Mouse (Mus musculus) C2C12 (cell line): Measurements from ENCODE around the gene Obsl1. TPM values are rescaled to one million over a fixed set of nuclear protein-coding genes. Genes with fewer than 3 reads are reported as not detected.

ENCODE experiments used
- H3K27me3 ChIP-seq: one replicate; pipeline ENCODE4 v1.6.1; 2011; ENCODE audit not compliant: control insufficient read depth, insufficient read depth, insufficient read length
- H3K36me3 ChIP-seq: one replicate; pipeline ENCODE4 v1.6.1; 2011; ENCODE audit not compliant: control insufficient read depth, insufficient read depth
- H3K4me3 ChIP-seq: one replicate; pipeline ENCODE4 v1.5.1; 2011; ENCODE audit warnings: mild to moderate bottlenecking, control low read depth; ENCODE audit not compliant: poor library complexity, insufficient read depth, severe bottlenecking
- H3K79me2 ChIP-seq: one replicate; pipeline ENCODE4 v1.6.1; 2011; ENCODE audit not compliant: control insufficient read depth, insufficient read depth
- H3K79me3 ChIP-seq: one replicate; pipeline ENCODE4 v1.6.1; 2011; ENCODE audit warnings: low read depth, control low read depth
- H3ac ChIP-seq: one replicate; pipeline ENCODE3; 2011; ENCODE audit warnings: low read depth; ENCODE audit not compliant: control insufficient read depth, insufficient read length
- CEBPB ChIP-seq: IDR thresholded peaks from one replicate; pipeline ENCODE4 v1.6.1; 2011; ENCODE audit warnings: low read depth, mild to moderate bottlenecking, control low read depth, moderate library complexity
- CTCF ChIP-seq: IDR thresholded peaks from one replicate; pipeline ENCODE4 v1.5.1; 2011; ENCODE audit not compliant: control insufficient read depth, insufficient read depth, insufficient read length
- FOSL1 ChIP-seq: IDR thresholded peaks from one replicate; pipeline ENCODE4 v1.8.0; 2011; ENCODE audit warnings: mild to moderate bottlenecking, low read length; ENCODE audit not compliant: poor library complexity, insufficient read depth, severe bottlenecking
- MAX ChIP-seq: IDR thresholded peaks from one replicate; pipeline ENCODE4 v1.6.1; 2011; ENCODE audit warnings: mild to moderate bottlenecking, control low read depth
- USF1 ChIP-seq: IDR thresholded peaks from one replicate; pipeline ENCODE4 v1.6.1; 2011; ENCODE audit warnings: low read depth, mild to moderate bottlenecking, control low read depth, moderate library complexity
- polyA plus RNA-seq: library from polyadenylated mRNA; unstranded; fragments of >200 nt; fragmentation: generic; extraction: Trizol; gene quantifications from one replicate; pipeline ENCODE4 v1.2.1, GENCODE M21; 2012; ENCODE audit warnings: missing spikeins

Gene Obsl1
- polyA plus RNA-seq, 1 experiment: 31.6 TPM

DNA sequence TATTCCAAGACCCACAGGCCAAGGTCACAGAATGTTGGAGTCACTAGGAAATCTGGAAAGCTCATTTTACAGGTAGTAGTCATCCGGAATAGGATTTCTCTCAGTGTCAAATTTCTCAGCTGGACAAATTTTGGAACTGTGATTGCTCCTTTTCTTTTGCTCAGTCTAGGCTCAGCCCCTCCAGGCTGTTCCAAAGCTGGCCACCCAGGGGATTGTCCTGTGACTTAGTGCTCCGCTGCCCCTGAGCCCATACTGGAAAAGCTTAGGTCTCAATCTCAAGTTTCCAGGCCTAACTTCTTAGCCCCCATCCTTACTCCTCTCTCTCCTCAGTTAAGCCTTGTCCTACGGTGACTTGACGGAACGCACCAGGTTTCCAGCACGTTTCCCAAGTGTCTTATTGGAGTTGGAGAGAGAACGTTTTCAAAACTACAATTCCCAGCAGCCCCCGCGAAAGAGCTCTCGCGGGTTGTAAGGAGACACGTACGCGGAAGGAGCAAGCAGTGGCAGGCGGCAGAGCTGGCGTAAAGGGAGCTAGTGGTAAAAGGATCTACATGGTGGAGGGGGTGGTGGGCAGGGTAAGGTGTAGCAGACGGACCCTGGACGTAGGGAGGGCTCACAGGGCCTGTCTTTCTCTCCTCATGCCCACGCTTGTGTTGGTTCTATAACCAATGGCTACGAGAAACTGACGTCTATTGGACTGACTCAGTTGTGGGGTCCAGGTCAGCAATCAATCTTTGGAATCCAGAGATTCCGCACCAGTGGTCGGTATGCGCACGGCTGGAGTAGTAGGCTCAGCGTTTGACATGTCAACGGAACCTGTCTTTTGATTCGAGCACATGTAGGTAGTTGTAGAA lies 70.5 kb downstream of the Obsl1 start, which contains the start of gene Gmppa:
TSS of gene Gmppa (plus strand) at position 456 of the 854 bp plus-strand sequence.
- Histone ChIP-seq H3K36me3 (no peaks in the 10 kb centered on the region), H3K79me3 (no peaks in the 10 kb centered on the region), H3K4me3 (peak within 1 kb of the TSS; percentile 61), H3K27me3 (no peaks in the 10 kb centered on the region), H3ac (peak within 1 kb of the TSS; percentile 72), H3K79me2 (no peaks in the 10 kb centered on the region)
- TF ChIP-seq CTCF (no peak), CEBPB (no peak), FOSL1 (no peak), MAX (no peak), USF1 (no peak)

Other genes starting within 250 kb of the Obsl1 start
- 15.3 TPM for gene Ptprn, start 241.9 kb downstream of the Obsl1 start, polyA plus RNA-seq
- not detected for gene Resp18, start 228.0 kb downstream of the Obsl1 start, polyA plus RNA-seq
- 134 TPM for gene Dnpep, start 188.5 kb downstream of the Obsl1 start, polyA plus RNA-seq
- 657 TPM for gene Des, start 146.1 kb downstream of the Obsl1 start, polyA plus RNA-seq
- 29.4 TPM for gene Speg, start 131.2 kb downstream of the Obsl1 start, polyA plus RNA-seq
- gene Gmppa, start 70.5 kb downstream of the Obsl1 start, polyA plus RNA-seq: 78.8 TPM
- gene Asic4, start 56.0 kb downstream of the Obsl1 start, polyA plus RNA-seq: 0.05 TPM
- gene Chpf, start 27.1 kb downstream of the Obsl1 start, polyA plus RNA-seq: 49.3 TPM
- 0.70 TPM for gene Tmem198, start 26.9 kb downstream of the Obsl1 start, polyA plus RNA-seq
- gene Inha, start 625 bp upstream of the Obsl1 start, polyA plus RNA-seq: 0.64 TPM
- 7.4 TPM for gene Stk11ip, start 15.1 kb upstream of the Obsl1 start, polyA plus RNA-seq
- 3.1 TPM for gene Slc4a3, start 39.8 kb upstream of the Obsl1 start, polyA plus RNA-seq